Mouse (Mus musculus) myocyte (in vitro differentiated cells): ENCODE data around the gene Ankrd6.

Source experiments
- E2F4 ChIP-seq: IDR thresholded peaks from one replicate; pipeline ENCODE4 v1.6.1; 2011; ENCODE audit warnings: mild to moderate bottlenecking, control low read depth, moderate library complexity; ENCODE audit not compliant: insufficient read depth
- MAX ChIP-seq: IDR thresholded peaks from one replicate; pipeline ENCODE4 v1.6.1; 2011; ENCODE audit warnings: low read depth, mild to moderate bottlenecking, control low read depth
- POLR2A ChIP-seq: IDR thresholded peaks from one replicate; pipeline ENCODE4 v1.6.1; 2011; ENCODE audit warnings: low read depth, mild to moderate bottlenecking, control low read depth, moderate library complexity; ENCODE audit not compliant: insufficient read length
- POLR2AphosphoS2 ChIP-seq: IDR thresholded peaks from one replicate; pipeline ENCODE4 v1.6.1; 2011; ENCODE audit warnings: low read depth, control low read depth; ENCODE audit not compliant: insufficient read length
- SRF ChIP-seq: IDR thresholded peaks from one replicate; pipeline ENCODE4 v1.6.1; 2011; ENCODE audit warnings: low read depth; ENCODE audit not compliant: control insufficient read depth, insufficient read length
- USF1 ChIP-seq: IDR thresholded peaks from one replicate; pipeline ENCODE4 v1.6.1; 2011; ENCODE audit warnings: low read depth, mild to moderate bottlenecking, control low read depth, moderate library complexity

DNA sequence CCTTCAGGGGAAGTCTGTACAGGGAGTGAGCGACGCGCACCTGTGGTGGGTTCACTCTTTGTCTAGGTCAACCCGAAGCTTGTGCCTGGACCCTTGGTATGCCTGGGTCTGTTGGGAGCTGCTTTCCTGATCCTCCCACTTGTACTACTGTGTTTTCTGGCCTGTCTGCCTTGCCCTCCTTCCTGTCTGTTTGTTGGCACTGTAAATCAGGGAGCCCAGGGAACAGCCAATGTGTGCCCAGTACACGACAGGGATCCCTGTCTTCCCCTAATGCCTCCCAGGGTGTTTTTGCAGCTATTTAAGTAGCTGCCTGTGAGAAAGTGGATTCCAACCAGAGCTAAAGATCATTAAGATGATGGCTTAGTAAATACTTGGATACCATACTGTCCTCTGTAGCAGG is 46.9 kb upstream of the Ankrd6 start:
- TF ChIP-seq POLR2A, result no peak
- no peak for TF ChIP-seq USF1
- TF ChIP-seq POLR2AphosphoS2, result no peak
- TF ChIP-seq MAX, result no peak
- no peak for TF ChIP-seq E2F4
- no peak for TF ChIP-seq SRF
